Mouse (Mus musculus): ENCODE measurements around the gene Tcf25. TPM values are rescaled to one million over a fixed set of nuclear protein-coding genes. Genes with fewer than 3 reads are reported as not detected.

Gene Tcf25
- total RNA-seq (2015) (68.3 and 86.8 TPM in 2 replicates), total RNA-seq (2017) (187 and 329 TPM in 2 replicates)

DNA sequence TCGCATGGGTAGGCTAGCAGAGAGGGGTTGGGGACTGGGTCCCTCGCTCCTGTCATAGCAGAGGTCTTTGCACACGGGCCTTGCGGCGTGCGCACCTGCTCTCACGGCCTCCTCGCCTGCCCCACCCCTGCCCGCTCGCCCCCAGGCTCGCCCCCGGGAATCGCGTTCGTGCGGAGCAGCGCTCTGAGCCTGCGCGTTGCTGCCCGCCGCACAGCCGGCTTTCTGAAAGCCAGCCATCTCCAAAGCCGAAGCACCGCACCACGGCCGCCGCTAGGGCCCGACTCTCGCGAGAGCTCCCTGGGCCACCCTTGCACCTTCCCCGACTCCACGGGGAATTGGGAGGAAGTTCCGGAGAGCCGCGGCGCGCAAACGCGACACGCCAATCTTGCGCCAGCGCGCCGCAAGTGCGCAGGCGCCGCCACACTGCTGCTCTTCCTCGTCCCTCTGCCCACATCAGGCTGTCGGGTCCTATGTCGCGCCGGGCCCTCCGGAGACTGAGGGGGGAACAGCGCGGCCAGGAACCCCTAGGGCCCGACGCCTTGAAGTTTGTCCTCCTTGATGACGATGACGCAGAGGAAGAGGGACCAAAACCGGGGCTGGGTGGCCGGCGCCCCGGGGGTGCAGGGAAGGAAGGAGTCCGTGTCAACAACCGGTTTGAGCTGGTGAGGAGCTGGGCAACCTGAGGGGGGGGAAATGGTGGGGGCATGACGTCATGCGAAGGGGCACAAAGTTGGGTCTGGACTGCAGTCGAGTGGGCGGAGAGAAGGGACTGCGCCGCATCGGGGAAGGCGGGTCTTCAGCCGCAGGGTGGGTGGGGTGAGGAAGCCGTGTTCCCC is at the start of gene Tcf25:
Gene Tcf25, plus strand, starts transcription at position 351 of the 836 bp plus-strand sequence.
- peak; percentile 81 for ATAC-seq (ENCODE audit: poor library complexity, severe bottlenecking)

DNA sequence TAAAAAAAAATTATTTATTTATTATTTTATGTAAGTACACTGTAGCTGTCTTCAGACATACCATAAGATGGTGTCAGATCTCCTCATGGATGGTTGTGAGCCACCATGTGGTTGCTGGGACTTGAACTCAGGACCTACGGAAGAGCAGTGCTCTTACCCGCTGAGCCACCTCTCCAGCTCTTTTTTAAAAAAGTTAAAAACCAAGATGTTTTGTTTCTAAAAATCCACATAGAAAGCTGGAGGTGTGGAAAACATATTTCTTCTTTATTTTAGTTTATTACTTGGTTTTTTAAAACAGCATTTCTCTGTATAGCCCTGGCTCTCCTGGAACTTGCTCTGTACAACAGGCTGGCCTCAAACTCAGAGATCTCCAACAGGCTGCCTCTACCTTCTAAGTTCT is 45.0 kb upstream of the Tcf25 start:
- ATAC-seq (ENCODE audit: poor library complexity, severe bottlenecking) = no peak

DNA sequence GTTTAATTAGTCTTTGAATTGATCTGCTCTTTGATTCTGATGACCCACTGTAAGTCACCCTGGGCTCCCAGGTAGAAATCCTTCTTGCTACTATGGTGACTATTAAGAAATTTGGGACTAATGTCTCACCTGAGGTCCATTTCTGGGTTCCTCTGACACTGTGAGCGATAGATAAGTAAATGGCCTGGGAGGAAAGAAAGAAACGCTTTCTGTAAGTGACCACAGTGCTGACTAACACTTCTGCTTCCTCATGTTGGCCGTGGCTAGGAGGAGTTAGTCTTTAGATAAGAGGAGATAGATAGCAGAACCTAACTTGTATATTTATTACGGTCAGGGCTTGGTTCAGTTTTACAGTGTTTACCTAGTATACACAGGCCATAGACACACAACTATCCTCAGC is 44.2 kb upstream of the Tcf25 start:
- ATAC-seq (ENCODE audit: poor library complexity, severe bottlenecking) = peak; percentile 59

DNA sequence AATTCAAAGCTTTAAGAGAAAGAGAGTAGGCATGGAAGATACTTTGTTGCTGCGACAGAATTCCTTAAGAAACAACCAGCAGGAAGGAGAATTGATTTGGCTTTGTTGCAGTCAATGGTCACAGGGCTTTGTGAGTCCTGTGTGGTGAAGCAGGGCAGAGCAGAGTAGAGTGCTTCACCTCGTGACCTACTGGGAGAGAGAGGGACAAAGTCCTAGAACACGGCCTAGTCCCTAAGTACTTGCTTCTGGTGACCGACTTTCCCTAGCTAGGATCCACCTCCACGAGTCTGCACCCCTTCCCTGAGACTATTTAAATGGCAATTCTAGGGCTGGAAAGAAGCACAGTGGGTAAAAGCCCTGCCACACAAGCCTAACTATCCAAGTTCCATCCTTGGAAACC is 43.6 kb upstream of the Tcf25 start:
- ATAC-seq (ENCODE audit: poor library complexity, severe bottlenecking) = no peak

DNA sequence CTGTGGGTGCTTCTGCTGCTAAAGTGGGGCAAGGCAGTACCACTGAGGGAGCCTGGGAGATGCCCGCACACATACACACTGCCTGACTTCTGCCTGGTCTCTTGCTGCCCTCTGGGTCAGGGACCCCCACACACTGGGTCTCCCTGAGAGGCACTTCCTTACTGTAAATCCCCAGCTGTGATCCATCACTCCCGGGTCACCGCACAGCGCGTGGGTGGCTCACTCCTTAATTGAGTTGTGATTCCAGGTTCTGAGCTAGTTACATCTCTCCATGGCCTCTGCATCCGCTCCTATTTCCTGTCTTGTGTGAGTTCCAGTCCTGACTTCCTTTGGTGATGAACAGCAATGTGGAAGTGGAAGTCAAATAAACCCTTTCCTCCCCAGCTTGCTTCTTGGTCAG is 42.9 kb upstream of the Tcf25 start:
- ATAC-seq (ENCODE audit: poor library complexity, severe bottlenecking) = no peak

DNA sequence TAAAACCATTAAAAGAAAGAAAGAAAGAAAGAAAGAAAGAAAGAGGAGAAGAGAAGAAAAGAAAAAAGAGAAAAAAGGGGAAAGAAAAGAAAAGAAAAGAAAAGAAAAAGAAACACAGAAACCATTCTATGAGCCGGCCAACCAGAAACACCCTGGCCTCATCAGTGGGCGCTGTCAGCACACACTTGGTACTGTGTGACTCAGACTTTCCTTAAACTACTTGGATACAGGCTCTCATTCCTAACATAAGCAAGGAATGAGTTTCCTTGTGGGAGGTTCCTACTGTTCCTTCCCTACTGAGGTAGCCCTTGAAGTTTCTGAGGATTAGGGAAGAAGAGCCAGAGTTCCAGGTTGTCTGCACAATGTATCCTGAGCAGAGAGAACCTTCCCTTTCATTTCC is 42.3 kb upstream of the Tcf25 start:
- ATAC-seq (ENCODE audit: poor library complexity, severe bottlenecking) = no peak

DNA sequence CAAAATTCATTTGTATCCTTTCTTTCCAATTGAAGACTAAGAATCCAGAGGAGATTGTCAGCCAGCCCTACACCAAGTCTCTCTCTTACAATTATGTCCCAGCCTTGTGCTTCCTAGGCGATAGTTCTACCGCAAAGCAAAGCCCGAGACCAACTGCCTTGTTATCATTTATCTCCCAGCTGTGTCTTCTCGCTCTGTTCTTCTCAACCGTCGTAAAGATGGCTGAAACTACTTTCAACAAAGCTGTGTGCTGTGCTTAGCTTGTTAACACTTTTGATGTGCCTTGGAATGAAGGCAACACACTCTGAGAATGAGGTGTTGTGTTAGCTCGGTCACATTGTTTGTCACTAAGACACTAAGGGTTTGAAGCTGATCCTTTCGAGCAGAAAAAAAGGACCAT is 41.7 kb upstream of the Tcf25 start:
- ATAC-seq (ENCODE audit: poor library complexity, severe bottlenecking) = no peak

DNA sequence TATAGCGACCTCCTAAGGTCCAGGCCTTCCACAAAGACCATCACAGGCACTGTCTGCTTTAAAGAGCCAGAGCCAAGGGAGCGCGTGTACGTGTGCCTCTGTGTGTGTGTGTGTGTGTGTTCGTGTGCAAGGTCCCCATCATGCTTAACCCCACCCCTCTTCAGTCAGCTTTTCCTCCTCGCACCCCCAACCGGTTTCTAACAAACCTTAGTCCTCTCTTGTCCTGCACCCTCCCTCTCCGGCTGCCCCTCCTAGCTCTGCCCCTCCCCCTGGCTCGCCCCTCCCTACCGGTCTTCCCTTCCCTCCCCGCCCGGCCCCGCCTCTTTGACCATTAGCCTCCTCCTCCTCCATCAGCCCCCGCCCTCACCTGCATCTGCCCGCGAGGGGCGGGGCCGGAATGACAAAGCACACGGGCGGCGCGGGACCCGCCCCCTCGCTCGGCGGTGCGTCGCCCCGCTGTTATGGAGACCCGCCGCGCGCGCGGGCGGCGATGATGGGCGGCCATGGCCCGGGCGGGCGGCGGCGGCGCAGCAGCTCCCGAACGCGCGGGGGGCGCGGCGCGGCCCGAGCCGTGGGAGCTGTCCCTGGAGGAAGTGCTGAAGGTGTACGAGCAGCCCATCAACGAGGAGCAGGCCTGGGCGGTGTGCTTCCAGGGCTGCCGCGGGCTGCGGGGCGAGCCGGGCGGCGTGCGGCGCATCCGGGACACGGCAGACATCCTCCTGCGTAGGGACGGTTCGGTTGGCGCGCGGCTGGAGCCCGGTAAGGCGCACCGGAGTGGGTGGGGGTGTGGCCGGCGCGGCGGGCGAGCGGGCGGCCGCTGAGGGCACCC is 41.1 kb upstream of the Tcf25 start, which contains the start of gene Spire2:
Gene Spire2, plus strand, starts transcription at position 452 of the 829 bp plus-strand sequence.
- peak; percentile 77 for ATAC-seq (ENCODE audit: poor library complexity, severe bottlenecking)

DNA sequence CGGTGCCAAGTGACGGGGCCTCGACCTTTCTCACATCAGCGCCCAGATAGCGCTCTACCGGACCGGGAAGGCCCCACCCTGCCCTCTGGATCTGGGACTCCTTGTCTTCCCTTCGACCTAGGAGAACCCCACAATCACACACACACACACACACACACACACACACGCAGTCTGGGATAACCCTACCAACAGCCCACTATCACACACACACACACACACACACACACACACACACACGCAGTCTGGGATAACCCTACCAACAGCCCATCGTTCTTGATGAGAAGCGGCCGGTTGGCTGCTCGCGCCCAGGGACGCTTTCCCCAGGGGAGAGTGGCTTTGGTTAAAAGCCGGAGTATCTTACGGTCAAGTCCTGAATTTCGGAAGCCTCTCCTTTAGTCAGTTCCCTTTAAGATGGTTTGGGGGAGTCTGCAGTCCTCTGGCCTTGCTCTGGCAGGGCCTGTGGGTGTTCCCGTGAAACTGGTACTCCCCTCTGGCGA is 40.4 kb upstream of the Tcf25 start:
- ATAC-seq (ENCODE audit: poor library complexity, severe bottlenecking) = no peak

DNA sequence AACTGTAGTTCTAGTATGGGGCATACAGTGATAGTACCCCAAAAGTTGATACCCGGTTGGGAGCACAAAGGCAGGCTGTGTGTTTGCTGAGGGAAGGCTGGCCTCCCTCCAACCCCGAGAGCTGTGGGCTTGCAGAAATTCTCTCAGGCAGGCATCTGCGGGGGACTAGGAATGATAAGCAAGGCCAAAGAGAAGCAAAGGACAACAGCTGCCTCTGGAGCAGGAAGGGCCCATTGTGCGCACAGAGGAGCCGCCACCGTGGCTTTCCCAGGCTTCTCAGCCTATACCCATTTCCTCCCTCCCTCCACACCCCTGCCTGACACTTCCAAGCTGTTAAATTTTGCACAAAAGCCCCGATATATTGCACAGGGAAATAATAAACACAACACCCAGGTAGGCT is 39.7 kb upstream of the Tcf25 start:
- no peak for ATAC-seq (ENCODE audit: poor library complexity, severe bottlenecking)

DNA sequence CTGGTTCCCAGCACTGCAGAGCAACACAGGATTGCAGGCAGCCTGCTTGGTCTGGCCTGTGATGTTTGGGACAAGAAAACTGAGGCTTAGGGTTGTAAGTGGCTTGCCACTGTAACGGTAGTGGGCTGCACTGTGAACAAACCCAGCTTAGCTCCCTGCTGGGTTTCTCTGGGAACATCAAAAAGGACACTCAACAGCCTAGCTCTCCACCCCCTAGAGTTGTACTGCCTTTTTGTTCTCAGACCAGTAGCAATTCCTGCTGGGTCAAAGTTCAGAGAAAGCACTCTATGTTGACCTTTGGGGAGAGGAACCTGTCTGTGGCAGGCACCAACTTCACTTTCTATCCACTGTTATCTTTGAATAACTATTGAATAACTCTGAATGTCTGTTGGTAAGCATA is 39.1 kb upstream of the Tcf25 start:
- ATAC-seq (ENCODE audit: poor library complexity, severe bottlenecking) = no peak

DNA sequence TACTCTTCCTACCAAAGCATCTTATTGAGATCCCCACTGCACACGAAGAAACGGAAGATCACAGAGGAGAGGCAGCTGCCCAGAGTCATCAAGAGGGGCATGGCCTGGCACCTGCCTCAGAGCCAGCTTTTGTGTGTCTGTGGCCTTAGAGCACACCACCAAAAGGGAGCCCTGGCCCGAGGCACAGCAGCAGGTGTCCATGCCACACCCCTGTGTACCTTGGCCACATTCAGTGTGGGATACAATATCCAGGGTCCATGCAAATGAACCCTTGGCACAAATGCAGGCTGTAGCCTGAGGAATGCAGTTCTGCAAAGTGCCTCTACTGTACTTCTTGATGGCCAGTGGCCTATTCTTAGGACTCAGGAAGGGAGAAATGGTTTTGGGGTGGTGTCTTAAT is 36.1 kb upstream of the Tcf25 start:
- no peak for ATAC-seq (ENCODE audit: poor library complexity, severe bottlenecking)

DNA sequence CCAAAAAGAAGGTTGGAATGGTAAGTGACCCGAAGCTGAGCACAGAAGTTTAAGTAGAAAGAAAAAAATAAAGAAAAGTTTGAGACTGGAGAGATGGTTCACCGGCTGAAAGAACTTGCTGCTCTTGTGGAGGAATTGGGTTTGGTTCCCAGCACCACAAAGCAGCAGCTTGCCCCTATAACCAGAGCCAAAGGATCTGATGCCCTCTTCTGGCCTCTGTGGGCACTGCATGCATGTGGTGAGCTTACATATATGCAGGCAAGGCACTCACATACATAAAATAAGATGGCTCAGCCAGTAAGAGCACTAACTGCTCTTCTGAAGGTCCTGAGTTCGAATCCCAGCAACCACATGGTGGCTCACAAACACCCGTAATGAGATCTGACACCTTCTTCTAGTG is 33.5 kb upstream of the Tcf25 start:
- ATAC-seq (ENCODE audit: poor library complexity, severe bottlenecking) = no peak

DNA sequence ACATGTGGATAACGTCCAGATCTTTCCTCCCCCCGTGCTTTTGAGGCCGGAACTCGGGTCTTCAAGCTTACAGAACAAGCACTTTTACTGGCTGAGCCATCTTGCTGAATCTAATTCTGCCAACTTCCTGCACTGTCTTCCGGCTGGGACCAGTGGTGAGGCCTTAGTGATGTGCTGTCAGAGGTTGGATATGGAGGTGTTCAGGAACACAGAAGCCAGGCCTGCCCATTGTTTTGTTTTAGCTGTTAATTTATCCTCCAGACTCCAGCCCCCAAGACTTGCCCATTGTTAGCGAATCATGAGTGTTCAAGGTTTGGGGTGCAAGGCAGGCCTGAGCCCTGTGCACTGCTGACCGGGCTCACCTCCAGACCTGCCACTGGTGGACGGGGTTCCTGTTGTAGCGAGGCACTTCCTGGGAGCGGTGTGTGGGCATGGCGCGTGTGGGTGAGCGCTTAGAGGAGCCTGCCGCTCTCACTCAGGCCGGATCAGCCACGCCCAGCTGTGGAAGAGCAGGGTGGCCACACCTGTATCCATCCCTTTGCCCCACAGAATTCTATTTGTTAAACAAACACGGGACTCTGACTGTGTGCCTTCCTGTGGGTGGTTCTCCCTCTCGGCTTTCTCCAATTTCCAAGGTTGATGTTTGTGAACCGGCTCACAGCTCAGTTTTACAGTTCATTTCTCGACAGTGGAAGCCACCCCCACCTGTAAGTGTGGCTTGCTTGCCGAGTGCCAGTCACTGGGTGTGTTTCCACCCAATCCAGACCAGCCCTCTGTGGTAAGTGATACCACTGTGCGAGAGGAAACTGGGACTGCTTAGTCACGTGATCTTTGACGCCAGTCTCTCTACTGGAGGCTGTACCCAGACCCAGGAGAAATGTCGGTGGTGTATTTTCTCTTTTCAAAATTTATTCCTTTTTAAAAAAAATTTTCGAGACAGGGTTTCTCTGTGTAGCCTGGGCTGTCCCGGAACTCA is 32.2 kb upstream of the Tcf25 start:
- ATAC-seq (ENCODE audit: poor library complexity, severe bottlenecking) = peak; percentile 33; the same call in 1 of the 2 replicates

DNA sequence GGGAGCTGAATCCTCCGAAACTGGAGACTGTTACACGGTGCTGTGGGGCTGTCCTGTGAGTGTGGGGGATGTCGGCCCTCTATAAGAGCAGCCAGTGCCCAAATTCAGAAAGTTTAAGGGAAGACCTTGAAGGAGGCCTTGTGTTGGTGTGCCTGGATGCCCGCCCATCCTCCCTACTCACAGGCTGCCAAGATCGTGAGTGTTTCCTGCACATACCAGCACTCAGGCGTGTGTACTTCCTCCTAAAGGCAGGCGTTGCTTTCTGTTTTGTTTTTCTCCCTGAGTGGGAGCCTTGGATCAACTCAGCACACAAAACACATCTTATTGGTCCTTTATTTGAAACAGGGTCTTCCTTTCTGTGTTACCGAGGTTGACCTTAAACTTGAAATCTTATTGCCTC is 31.3 kb upstream of the Tcf25 start:
- 0 out of 2 replicates have a peak, but pooled peaks have one; percentile 49 for ATAC-seq (ENCODE audit: poor library complexity, severe bottlenecking)

DNA sequence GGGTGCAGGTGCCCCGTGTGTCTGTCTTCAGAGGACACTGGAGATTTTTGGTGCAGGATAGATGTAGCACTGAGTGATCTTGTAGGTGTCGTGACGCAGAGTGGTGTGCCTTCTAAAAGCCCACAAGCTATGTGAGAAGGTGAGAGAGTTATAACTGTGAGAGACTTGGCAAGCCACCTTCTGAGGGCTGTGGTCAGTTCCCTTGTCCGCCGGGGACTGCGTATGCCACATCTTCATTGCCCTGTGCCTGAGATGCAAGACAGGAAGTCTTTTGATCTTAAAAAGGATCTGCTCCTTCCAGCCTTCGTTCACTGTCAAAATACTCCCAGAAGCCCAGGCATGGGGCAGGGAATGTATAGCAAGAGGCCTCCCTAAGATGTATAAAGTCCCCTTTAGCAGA is 30.6 kb upstream of the Tcf25 start:
- ATAC-seq (ENCODE audit: poor library complexity, severe bottlenecking) = peak; percentile 52; the same call in 1 of the 2 replicates

DNA sequence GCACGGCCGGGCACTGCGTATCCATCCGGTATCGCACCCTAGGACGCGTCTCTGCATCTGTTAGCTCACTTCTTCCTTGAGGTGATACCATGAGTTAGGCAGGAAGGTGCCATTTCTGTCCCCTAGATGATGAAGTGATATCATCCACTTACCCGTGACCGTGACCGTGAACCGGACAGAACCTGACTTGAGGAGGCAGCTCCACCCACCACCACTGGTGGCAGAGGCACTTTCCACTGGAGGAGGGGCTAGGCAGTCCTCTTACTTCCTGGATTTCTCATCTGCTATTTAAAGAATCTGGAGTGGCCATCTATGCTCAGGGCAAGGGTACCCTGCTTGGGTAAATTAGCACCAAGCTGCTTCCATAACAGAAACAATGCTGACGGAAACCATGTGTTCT is 30.1 kb upstream of the Tcf25 start:
- peak; percentile 27; the same call in 1 of the 2 replicates for ATAC-seq (ENCODE audit: poor library complexity, severe bottlenecking)

DNA sequence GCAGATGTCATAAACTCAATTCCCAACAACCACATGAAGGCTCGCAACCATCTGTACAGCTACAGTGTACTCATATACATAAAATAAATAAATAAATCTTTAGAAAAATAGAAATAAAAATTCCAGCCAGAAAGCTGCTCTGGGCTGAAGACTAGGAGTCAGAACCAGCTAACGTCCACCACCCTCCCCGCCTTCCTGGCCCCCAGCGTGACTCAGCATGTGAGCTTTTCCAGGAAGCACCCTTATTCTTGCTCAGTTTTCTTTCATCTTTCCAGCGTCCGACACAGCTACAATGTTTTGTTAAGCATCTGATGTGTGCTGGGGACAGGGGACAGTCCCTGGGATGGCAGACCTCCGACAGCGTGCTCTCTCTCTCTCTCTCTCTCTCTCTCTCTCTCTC is 28.4 kb upstream of the Tcf25 start:
- ATAC-seq (ENCODE audit: poor library complexity, severe bottlenecking) = no peak

DNA sequence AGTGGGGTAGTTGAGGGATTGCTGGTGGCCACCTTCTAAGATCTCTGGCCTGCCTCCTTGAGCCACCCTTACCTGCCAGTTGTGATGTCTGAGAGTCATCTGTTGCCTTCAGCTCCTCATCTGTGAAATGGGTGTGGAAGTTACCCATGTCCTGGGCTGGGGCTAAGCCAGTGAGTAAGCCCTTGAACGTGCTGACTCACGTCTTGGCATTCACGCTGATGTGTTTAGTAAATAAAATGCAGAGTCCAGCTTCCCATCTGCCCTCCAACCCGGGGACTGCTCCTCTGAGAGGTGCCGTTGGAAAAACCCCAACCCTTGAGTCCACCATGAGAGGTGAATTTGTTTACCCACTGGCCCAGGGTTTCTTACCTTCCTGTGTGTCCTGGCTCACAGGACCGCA is 27.7 kb upstream of the Tcf25 start:
- ATAC-seq (ENCODE audit: poor library complexity, severe bottlenecking) = no peak

DNA sequence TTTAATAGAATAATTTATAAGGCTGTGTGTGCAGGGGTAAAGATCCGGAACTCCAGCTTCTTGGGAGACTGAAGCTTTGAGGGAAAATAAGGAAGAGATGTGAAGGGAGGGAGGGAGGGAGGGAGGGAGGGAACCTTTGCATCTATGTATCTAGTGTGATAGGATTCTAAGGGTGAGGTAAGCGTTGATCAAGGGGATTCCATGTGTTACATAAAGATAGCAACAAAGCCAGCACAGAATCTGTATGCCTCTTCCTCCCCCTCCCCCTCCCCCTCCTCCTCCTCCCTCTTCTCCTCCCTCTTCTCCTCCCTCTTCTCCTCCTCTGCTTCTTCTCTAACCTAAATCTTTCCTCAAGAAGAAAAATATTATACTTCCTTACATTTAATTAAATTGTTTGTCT is 26.3 kb upstream of the Tcf25 start:
- no peak for ATAC-seq (ENCODE audit: poor library complexity, severe bottlenecking)
